Mouse (Mus musculus) splenic B cell, adult 2 months (primary cell): ENCODE results near the gene Kdm2b.

Experiments
- DNase-seq: peaks from one replicate; pipeline ENCODE4 v3.0.0-alpha.2; 2011; ENCODE audit warnings: low read depth, low spot score
- H3K27me3 ChIP-seq: 2 replicates; pipeline ENCODE4 v1.6.1; 2012; ENCODE audit warnings: mild to moderate bottlenecking, low read length, moderate library complexity, mixed read lengths; ENCODE audit not compliant: control insufficient read depth, poor library complexity, insufficient read depth, severe bottlenecking
- H3K36me3 ChIP-seq: 2 replicates; pipeline ENCODE4 v1.6.1; 2012; ENCODE audit warnings: mild to moderate bottlenecking, low read length, moderate library complexity, mixed read lengths; ENCODE audit not compliant: control insufficient read depth, poor library complexity, insufficient read depth, severe bottlenecking

Kdm2b gene

GRCm38 (mm10) chr5:122937031-122937430 is 52.6 kb downstream of the Kdm2b start:
- no peak for DNase-seq
- Histone ChIP-seq H3K27me3 (no peaks in the 10 kb centered on the region), H3K36me3 (peaks cover 5% of the 10 kb centered on the region)

- Histone ChIP-seq H3K27me3 (no peaks in the 10 kb centered on the region), H3K36me3 (peaks cover 5% of the 10 kb centered on the region)
- peak; percentile 41 for DNase-seq
Observed at GRCm38 (mm10) chr5:122935810-122936209, 53.8 kb downstream of the Kdm2b start.

- Histone ChIP-seq H3K36me3 (peaks cover 2% of the 10 kb centered on the region; the same call in 1 of the 2 replicates), H3K27me3 (no peaks in the 10 kb centered on the region)
- no peak for DNase-seq
Observed at GRCm38 (mm10) chr5:122930991-122931390, 58.6 kb downstream of the Kdm2b start.

GRCm38 (mm10) chr5:122928293-122928692 is 61.3 kb downstream of the Kdm2b start:
- Histone ChIP-seq H3K36me3 (no peaks in the 10 kb centered on the region; the same call in 1 of the 2 replicates), H3K27me3 (no peaks in the 10 kb centered on the region)
- DNase-seq, result no peak

GRCm38 (mm10) chr5:122927703-122928102 is 61.9 kb downstream of the Kdm2b start:
- DNase-seq, result no peak
- Histone ChIP-seq H3K36me3 (no peaks in the 10 kb centered on the region; the same call in 1 of the 2 replicates), H3K27me3 (no peaks in the 10 kb centered on the region)

- DNase-seq, result no peak
- Histone ChIP-seq H3K27me3 (no peaks in the 10 kb centered on the region), H3K36me3 (no peaks in the 10 kb centered on the region; the same call in 1 of the 2 replicates)
Observed at GRCm38 (mm10) chr5:122927092-122927491, 62.5 kb downstream of the Kdm2b start.

GRCm38 (mm10) chr5:122926341-122926740 is 63.3 kb downstream of the Kdm2b start:
- no peak for DNase-seq
- Histone ChIP-seq H3K36me3 (no peaks in the 10 kb centered on the region), H3K27me3 (no peaks in the 10 kb centered on the region)

- DNase-seq, result peak; percentile 81
- no peaks in the 10 kb centered on the region for H3K36me3 ChIP-seq
- no peaks in the 10 kb centered on the region for H3K27me3 ChIP-seq
Observed at GRCm38 (mm10) chr5:122925534-122925958, 64.1 kb downstream of the Kdm2b start.

GRCm38 (mm10) chr5:122923871-122924465 is 65.7 kb downstream of the Kdm2b start:
- no peak for DNase-seq
- no peaks in the 10 kb centered on the region for H3K27me3 ChIP-seq
- no peaks in the 10 kb centered on the region for H3K36me3 ChIP-seq

- Histone ChIP-seq H3K27me3 (no peaks in the 10 kb centered on the region), H3K36me3 (no peaks in the 10 kb centered on the region)
- no peak for DNase-seq
Observed at GRCm38 (mm10) chr5:122921941-122922340, 67.7 kb downstream of the Kdm2b start.

- no peaks in the 10 kb centered on the region for H3K27me3 ChIP-seq
- DNase-seq, result no peak
- no peaks in the 10 kb centered on the region for H3K36me3 ChIP-seq
Observed at GRCm38 (mm10) chr5:122920557-122920956, 69.1 kb downstream of the Kdm2b start.

- no peak for DNase-seq
- Histone ChIP-seq H3K27me3 (no peaks in the 10 kb centered on the region), H3K36me3 (no peaks in the 10 kb centered on the region)
Observed at GRCm38 (mm10) chr5:122917982-122918711, 71.5 kb downstream of the Kdm2b start.

GRCm38 (mm10) chr5:122916147-122916546 is 73.5 kb downstream of the Kdm2b start:
- DNase-seq, result no peak
- Histone ChIP-seq H3K36me3 (peaks cover under 1% of the 10 kb centered on the region; the same call in 1 of the 2 replicates), H3K27me3 (no peaks in the 10 kb centered on the region)

- Histone ChIP-seq H3K27me3 (no peaks in the 10 kb centered on the region), H3K36me3 (peaks cover 2% of the 10 kb centered on the region; the same call in 1 of the 2 replicates)
- no peak for DNase-seq
Observed at GRCm38 (mm10) chr5:122912863-122913262, 76.8 kb downstream of the Kdm2b start.

GRCm38 (mm10) chr5:122909481-122909880 is 80.1 kb downstream of the Kdm2b start:
- no peaks in the 10 kb centered on the region for H3K27me3 ChIP-seq
- DNase-seq, result no peak
- H3K36me3 ChIP-seq, result peaks cover 2% of the 10 kb centered on the region; the same call in 1 of the 2 replicates
